Mouse (Mus musculus) limb, embryonic 10.5 days (tissue): ENCODE measurements around the gene Gphb5. TPM values are rescaled to one million over a fixed set of nuclear protein-coding genes. Genes with fewer than 3 reads are reported as not detected.
"Not testable (repeated sequence)": the region's sequence is repeated elsewhere in the genome, so short reads cannot be mapped to it uniquely, and the experiment has no call there.

ENCODE experiments used
- DNase-seq: peaks from one replicate; pipeline ENCODE4 v3.0.0-alpha.2; 2017; ENCODE audit warnings: low spot score
- H3K27ac ChIP-seq: fragments of 300-500 bp; sonication (generic); 2 replicates; pipeline ENCODE4 v1.5.1; 2016; ENCODE audit warnings: mild to moderate bottlenecking
- H3K27me3 ChIP-seq: fragments of 300-500 bp; sonication (generic); 2 replicates; pipeline ENCODE4 v1.6.1; 2016; ENCODE audit warnings: low read depth, mild to moderate bottlenecking; ENCODE audit not compliant: poor library complexity, severe bottlenecking
- H3K36me3 ChIP-seq: fragments of 300-500 bp; sonication (generic); 2 replicates; pipeline ENCODE4 v1.6.1; 2016; ENCODE audit warnings: mild to moderate bottlenecking, moderate library complexity
- H3K4me1 ChIP-seq: fragments of 300-500 bp; sonication (generic); 2 replicates; pipeline ENCODE4 v1.6.1; 2016
- H3K4me3 ChIP-seq: fragments of 300-500 bp; sonication (generic); 2 replicates; pipeline ENCODE4 v1.5.1; 2016; ENCODE audit warnings: mild to moderate bottlenecking, moderate library complexity
- H3K9me3 ChIP-seq: fragments of 300-500 bp; sonication (generic); replicated peaks from 2 replicates; pipeline ENCODE4 v1.6.1; 2016; ENCODE audit warnings: mild to moderate bottlenecking
- WGBS: fragments of 180-500 bp; shearing (Covaris S2); methylation state at CpG from one replicate; pipeline ENCODE4 v1.1.7; 2016; 5-methylcytosine and 5-hydroxymethylcytosine counted together
- polyA plus RNA-seq: library from polyadenylated mRNA; unstranded; fragments of >200 nt; fragmentation: Nextera tagmentation; extraction: Ambion mirVana; gene quantifications from 2 replicates; pipeline ENCODE4 v1.2.1, GENCODE M21; 2016

Gene Gphb5
- polyA plus RNA-seq = not detected in 2 replicates

GRCm38 (mm10) chr12:75416681-75417080 is at the start of gene Gphb5:
Gphb5 (minus strand) TSS chr12:75416781.
- no peak within 1 kb of the TSS for H3K4me3 ChIP-seq
- no peaks in the 10 kb centered on the region for H3K27me3 ChIP-seq
- no peak for DNase-seq
- no peak within 1 kb of the TSS; the same call in 1 of the 2 replicates for H3K27ac ChIP-seq
- 89% methylated on average over 4 of the region's 4 CpGs for WGBS
- peaks cover 12% of the 10 kb centered on the region for H3K4me1 ChIP-seq
- no peaks in the 10 kb centered on the region for H3K36me3 ChIP-seq
- no peaks in the 10 kb centered on the region for H3K9me3 ChIP-seq

DNA sequence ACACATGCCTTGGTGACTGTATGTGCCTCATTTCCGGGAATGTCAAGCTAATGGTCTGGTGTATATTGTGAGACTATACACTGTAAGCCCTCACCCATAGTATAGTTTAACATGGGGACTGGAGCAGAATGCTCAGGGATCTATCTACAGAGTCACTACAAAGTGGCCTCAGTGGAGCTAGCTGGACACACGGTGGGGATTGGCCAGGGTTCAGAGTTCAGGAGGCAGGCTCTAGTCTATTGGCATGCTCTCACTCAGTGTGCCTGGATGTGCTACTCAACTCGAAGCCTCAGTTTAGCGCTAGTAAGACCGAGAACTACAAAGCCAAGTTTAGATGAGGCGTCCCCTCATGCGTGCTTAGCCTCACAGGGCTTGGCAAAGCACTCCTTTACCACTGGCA is 49.6 kb upstream of the Gphb5 start:
- peaks cover 3% of the 10 kb centered on the region; the same call in 1 of the 2 replicates for H3K4me1 ChIP-seq
- peaks cover 70% of the 10 kb centered on the region for H3K36me3 ChIP-seq
- H3K4me3 ChIP-seq = no peak overlapping the region
- H3K9me3 ChIP-seq = no peaks in the 10 kb centered on the region
- H3K27me3 ChIP-seq = no peaks in the 10 kb centered on the region
- WGBS = 92% methylated on average over 7 of the region's 7 CpGs
- DNase-seq = no peak
- H3K27ac ChIP-seq = no peak overlapping the region

GRCm38 (mm10) chr12:75464016-75464769 is 47.6 kb upstream of the Gphb5 start:
- Histone ChIP-seq H3K36me3 (peaks cover 87% of the 10 kb centered on the region), H3K27me3 (no peaks in the 10 kb centered on the region), H3K27ac (no peak overlapping the region), H3K9me3 (no peaks in the 10 kb centered on the region), H3K4me3 (no peak overlapping the region), H3K4me1 (no peaks in the 10 kb centered on the region)
- no peak for DNase-seq
- 82% methylated on average over 9 of the region's 9 CpGs for WGBS

DNA sequence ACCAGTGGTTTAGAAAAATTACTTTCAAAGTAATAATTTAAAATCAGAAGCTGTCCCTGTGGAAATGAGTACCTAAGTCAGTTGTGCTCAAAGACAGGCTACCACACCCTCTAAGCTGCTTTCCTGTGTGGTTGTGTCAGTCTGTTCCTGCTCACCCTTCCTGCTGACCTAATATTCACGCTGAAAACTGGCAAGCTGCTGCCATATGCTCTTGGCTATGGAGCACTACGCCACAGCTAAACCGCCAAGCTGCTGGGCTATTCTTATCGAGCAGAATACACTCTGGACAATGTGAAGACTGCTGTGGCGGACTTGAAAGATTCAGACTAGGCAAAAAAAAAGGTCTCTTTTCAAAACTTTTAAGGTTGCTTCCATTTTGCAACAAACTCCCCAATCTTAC is 44.0 kb upstream of the Gphb5 start:
- no peak overlapping the region for H3K27ac ChIP-seq
- DNase-seq = no peak
- H3K9me3 ChIP-seq = no peaks in the 10 kb centered on the region
- H3K27me3 ChIP-seq = no peaks in the 10 kb centered on the region
- peaks cover 91% of the 10 kb centered on the region for H3K36me3 ChIP-seq
- H3K4me1 ChIP-seq = no peaks in the 10 kb centered on the region
- 94% methylated on average over 5 of the region's 5 CpGs for WGBS
- H3K4me3 ChIP-seq = no peak overlapping the region

DNA sequence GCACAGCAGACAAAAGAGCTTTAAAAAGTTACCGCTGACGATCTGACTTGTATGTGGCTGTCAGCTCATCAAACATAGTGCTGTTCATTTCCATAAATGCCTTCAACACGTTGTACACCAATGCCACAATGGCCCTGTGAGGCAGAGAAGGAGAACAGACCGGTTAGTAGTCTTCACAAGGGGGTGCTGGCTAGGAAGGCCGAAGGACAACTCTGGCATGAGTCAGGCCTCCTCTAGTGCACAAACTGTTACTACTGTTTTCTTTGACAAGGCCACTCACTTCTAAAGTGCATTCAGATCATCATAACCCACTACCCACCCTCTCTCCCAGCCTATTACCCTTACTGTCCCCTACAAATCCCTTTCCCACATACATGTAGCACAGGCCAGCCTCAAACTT is 43.1 kb upstream of the Gphb5 start:
- 93% methylated on average over 5 of the region's 5 CpGs for WGBS

GRCm38 (mm10) chr12:75453441-75453840 is 36.9 kb upstream of the Gphb5 start:
- H3K36me3 ChIP-seq = peaks cover 78% of the 10 kb centered on the region

More for the DNA sequence above, 43.1 kb upstream of the Gphb5 start:
- Histone ChIP-seq H3K27me3 (no peaks in the 10 kb centered on the region), H3K4me3 (no peak overlapping the region), H3K27ac (no peak overlapping the region), H3K4me1 (no peaks in the 10 kb centered on the region), H3K36me3 (peaks cover 89% of the 10 kb centered on the region), H3K9me3 (no peaks in the 10 kb centered on the region)
- DNase-seq = no peak

DNA sequence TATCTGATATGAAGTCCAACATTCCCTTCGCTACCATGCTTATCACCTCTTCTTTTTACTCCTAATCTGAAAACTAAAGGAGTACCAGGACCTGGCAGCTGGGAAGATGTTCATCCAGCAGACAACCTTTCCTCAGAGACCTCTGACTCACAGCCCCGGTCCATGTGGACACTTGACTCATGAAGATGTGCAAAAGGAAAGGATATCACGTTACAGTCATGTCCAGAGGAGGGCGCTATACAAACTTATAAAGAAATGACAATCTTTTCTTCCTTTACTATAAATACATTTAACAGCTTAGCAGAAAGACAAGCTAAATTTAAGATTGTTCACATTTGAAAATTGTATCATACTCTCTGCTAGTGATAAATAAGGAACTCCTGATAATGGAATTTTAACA is 36.4 kb upstream of the Gphb5 start:
- no peaks in the 10 kb centered on the region for H3K27me3 ChIP-seq
- no peaks in the 10 kb centered on the region for H3K4me1 ChIP-seq
- H3K9me3 ChIP-seq = no peaks in the 10 kb centered on the region
- no peak for DNase-seq
- H3K4me3 ChIP-seq = no peak overlapping the region
- no peak overlapping the region for H3K27ac ChIP-seq
- 83% methylated on average over 4 of the region's 4 CpGs for WGBS
- H3K36me3 ChIP-seq = peaks cover 74% of the 10 kb centered on the region

More at GRCm38 (mm10) chr12:75453441-75453840, 36.9 kb upstream of the Gphb5 start:
- H3K27ac ChIP-seq = no peak overlapping the region
- no peak overlapping the region for H3K4me3 ChIP-seq
- H3K4me1 ChIP-seq = no peaks in the 10 kb centered on the region
- no peaks in the 10 kb centered on the region for H3K27me3 ChIP-seq
- DNase-seq = no peak
- H3K9me3 ChIP-seq = no peaks in the 10 kb centered on the region
- 94% methylated on average over 6 of the region's 6 CpGs for WGBS

DNA sequence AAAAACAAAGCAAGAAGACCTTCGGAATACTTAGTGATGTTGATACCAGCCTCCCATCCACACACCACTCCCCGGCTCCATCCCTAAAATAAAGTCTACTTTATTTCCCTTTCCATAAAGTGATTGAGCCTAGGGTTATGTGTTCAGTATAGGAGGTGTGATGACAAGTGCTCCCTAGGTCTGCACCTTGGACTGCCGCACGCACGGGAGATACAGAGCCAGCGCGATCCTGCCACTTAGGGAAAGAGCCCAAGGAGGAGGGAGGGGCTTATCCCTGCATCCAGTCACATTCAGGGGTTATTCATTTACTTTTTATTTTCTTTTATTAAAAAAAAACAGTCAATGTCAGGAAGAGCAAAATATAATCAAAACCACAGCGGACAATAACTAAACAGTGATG is 34.0 kb upstream of the Gphb5 start:
- H3K4me1 ChIP-seq = no peaks in the 10 kb centered on the region
- H3K27me3 ChIP-seq = no peaks in the 10 kb centered on the region
- no peak for DNase-seq
- H3K36me3 ChIP-seq = peaks cover 57% of the 10 kb centered on the region
- no peak overlapping the region for H3K27ac ChIP-seq
- no peaks in the 10 kb centered on the region for H3K9me3 ChIP-seq
- no peak overlapping the region for H3K4me3 ChIP-seq
- WGBS = 93% methylated on average over 8 of the region's 8 CpGs

DNA sequence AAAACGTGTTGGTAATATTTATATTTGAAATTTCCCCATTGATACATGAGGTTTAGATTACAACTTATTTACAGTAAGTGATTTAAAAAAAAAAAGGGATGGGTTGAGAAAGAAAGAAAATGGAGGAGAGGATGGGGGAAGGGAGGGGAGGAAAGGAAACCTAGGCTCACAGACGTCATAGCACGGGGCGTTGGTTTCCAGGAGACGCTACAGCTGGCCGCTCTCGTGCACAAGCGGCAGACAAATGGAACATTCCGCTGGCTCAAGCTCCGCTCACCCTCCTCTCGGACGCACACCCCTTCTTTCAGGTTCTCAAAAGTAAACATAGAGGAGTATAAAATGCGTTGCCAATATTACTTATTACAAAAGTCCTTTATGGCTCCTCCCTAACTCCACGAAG is 33.4 kb upstream of the Gphb5 start:
- no peaks in the 10 kb centered on the region for H3K9me3 ChIP-seq
- H3K27me3 ChIP-seq = no peaks in the 10 kb centered on the region
- no peak overlapping the region for H3K4me3 ChIP-seq
- no peak for DNase-seq
- H3K4me1 ChIP-seq = no peaks in the 10 kb centered on the region
- peaks cover 52% of the 10 kb centered on the region for H3K36me3 ChIP-seq
- H3K27ac ChIP-seq = no peak overlapping the region
- WGBS = 89% methylated on average over 14 of the region's 14 CpGs

- Histone ChIP-seq H3K27me3 (no peaks in the 10 kb centered on the region), H3K9me3 (no peaks in the 10 kb centered on the region), H3K27ac (no peak overlapping the region), H3K36me3 (peaks cover 50% of the 10 kb centered on the region), H3K4me1 (no peaks in the 10 kb centered on the region), H3K4me3 (no peak overlapping the region)
- WGBS = 78% methylated on average over 6 of the region's 6 CpGs
- DNase-seq = no peak
Measured at GRCm38 (mm10) chr12:75449475-75449966, 32.9 kb upstream of the Gphb5 start.

DNA sequence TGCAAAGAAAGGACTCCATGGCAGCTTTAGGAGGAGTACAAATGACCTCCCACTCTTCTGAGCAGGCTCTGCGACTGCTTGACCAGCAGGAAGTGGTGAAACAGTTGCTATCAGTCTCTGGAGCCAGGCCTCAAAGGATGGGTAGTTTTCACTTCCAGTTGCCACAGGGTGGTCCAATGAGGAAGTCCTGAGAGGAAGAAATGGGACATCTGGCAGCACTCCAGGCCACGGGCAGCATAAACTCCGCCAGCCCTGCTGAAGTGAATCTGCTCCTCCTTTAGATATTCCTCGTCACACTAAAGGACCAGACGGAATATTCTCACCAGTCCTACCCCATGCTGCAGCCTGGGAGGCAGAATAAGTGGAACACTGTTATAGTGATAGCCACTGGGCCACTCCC is 32.3 kb upstream of the Gphb5 start:
- H3K36me3 ChIP-seq = peaks cover 48% of the 10 kb centered on the region
- WGBS = 94% methylated on average over 5 of the region's 5 CpGs
- DNase-seq = no peak
- no peaks in the 10 kb centered on the region for H3K4me1 ChIP-seq
- H3K27ac ChIP-seq = no peak overlapping the region
- no peaks in the 10 kb centered on the region for H3K9me3 ChIP-seq
- H3K27me3 ChIP-seq = no peaks in the 10 kb centered on the region
- no peak overlapping the region for H3K4me3 ChIP-seq

GRCm38 (mm10) chr12:75446245-75446644 is 29.7 kb upstream of the Gphb5 start:
- H3K27me3 ChIP-seq = no peaks in the 10 kb centered on the region
- DNase-seq = no peak
- H3K4me1 ChIP-seq = no peaks in the 10 kb centered on the region
- no peak overlapping the region for H3K27ac ChIP-seq
- 92% methylated on average over 7 of the region's 7 CpGs for WGBS
- no peak overlapping the region for H3K4me3 ChIP-seq
- H3K36me3 ChIP-seq = peaks cover 22% of the 10 kb centered on the region
- H3K9me3 ChIP-seq = no peaks in the 10 kb centered on the region

- not testable (repeated sequence) for H3K27me3 ChIP-seq, DNase-seq, H3K36me3 ChIP-seq, H3K9me3 ChIP-seq, H3K4me1 ChIP-seq, H3K27ac ChIP-seq, H3K4me3 ChIP-seq
- 82% methylated on average over 6 of the region's 6 CpGs for WGBS
Measured at GRCm38 (mm10) chr12:75432400-75432799, 15.8 kb upstream of the Gphb5 start.
